Mouse (Mus musculus) urinary bladder, postnatal 4 days (tissue): ENCODE measurements around the gene Slbp.
A peak's percentile ranks its signal among the peaks of the same experiment; 100 is the strongest.

Experiments used
- DNase-seq, 2 experiments: peaks; one replicate each; pipeline ENCODE4 v3.0.0; 2021 to 2022; ENCODE audit warnings: low spot score in 2 of 2

Gene Slbp

DNA sequence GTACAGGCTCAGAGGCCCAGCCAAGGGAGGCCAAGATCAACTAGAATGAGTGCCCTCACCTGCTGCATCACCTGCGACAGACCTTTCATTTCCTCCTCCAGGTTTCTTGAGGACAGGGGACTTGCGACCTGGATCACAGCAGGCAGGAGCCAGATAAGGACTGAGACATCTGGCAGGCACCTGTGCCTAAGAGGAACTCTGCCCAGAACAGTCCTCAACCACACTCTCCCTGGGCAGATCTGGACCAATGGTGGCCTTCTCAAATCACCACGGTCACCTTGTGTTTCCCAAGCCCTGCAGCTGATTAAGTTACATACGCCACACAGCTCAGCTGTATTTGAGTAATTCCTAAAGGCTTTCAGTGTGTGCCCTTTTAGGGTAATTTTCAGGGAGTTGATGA is 21.8 kb downstream of the Slbp start:
- DNase-seq = no peak

DNA sequence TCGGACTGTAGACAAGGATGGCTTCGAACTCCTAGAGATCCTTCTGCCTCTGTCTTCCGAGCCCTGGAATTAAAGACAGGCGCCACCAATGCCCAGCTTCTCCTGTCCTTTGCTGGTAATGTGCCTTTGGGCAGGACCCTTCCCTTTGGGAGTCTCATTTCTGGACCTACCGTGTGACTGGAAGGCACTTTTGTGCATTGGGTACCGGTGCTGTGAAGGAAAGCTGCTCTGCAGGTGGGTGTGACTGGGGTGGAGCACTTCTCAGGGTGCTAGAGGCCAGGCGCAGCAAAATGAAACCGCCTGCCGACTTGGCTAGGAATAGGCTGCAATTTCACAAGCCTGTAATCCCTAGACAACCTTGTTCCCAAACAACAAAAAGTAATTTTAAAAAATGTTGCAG is 22.3 kb downstream of the Slbp start:
- no peak for DNase-seq

DNA sequence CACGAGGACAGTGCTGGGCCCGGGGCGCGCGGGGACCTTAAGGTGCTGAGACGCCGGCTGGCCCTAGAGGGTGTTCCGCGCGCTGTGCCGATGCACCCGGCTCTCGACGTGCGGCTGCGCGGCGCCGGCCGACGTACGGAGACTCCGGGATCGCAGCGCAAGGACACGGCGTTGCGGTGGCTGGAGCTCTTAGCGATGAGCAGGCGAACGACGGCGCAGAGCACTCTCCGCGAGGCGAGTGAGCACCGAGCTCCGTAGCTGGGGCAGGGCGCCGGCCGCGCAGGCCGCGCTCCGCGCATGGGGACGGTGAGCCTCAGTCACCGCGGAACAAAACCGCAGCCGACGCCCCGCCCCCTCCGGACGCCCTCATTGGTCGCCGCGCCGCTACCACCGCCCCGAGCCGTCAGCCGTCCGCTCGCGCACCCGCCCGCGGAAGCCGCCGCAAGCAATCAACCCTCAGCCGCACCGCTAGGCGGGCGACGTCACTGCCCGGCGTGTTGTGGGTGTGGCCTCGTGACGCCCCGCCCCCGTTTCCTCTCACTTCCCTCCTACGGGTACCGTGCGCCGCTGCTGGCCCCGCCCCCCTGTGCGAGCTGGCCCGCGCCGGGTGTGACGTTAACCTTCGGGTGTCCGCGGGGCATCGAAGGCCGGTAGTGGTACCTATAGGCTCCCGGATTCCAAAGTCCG is 22.9 kb downstream of the Slbp start, which contains the start of the genes Fam53a and Gm9903:
TSS of gene Fam53a (minus strand) at position 335 of the 687 bp plus-strand sequence.
TSS of gene Gm9903 (plus strand) at position 625 of the 687 bp plus-strand sequence.
- peak; percentile 99 to 100 for DNase-seq

DNA sequence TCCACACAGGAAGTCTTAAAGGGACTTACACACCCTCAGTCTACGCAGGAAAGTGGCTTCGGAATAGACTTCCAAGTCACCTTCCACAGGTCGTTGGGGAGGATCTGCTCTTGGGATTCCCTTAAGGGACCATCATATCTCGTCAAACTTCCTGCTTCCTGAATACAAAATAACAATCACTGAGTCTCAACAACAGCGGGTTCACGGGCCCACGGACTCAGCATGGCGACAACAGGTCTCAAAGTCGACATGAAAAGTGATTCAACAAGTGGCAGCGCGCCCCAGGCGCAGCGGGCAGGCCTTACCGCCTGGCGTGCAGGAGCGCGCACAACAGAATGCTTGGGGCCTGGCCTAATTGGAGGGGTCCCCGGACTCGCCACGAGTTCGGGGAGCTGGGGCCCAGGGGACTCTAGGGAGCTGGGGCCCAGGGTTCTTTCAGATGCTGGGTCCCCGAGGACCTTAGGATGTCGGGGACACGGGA is 23.5 kb downstream of the Slbp start:
- DNase-seq = peak in 1 of 2 experiments; percentile 29

DNA sequence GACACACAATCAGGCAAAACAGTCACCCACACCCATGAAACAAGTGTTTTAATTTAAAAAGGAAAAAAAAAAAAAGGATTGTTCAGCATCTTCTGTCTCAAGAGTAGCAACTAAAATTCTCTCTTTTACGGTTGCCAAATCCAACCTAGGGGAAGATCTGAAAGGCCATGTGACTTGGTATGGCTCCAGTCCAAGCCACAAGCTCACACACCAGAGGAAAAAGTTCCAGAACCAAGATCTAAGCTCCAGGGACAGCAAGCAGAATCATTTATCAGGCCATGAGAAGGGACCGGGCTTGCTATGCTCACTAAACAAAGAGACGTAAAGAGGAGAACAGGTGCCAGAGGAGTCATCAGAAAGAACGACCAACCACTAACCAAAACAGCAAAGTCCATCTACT is 24.4 kb downstream of the Slbp start:
- DNase-seq = no peak

DNA sequence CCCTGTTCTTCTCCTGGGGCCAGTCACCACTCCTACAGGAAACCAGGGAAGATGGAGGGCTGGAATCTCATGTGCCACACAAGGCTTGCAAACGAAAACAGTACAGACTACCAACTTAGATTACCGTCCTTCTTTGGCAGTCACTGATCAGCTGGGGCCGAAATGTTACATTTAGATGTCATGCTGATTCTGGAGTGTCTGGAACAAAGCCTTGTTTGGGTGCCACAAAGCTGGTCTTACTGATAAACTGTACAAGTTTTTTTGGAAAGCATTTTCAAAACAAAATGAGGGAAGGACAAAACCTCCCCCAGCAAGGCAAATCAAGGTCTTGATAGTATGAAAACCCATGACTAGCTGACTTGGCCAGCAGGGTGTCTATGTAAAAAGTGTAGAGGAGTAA is 28.6 kb downstream of the Slbp start:
- no peak for DNase-seq

DNA sequence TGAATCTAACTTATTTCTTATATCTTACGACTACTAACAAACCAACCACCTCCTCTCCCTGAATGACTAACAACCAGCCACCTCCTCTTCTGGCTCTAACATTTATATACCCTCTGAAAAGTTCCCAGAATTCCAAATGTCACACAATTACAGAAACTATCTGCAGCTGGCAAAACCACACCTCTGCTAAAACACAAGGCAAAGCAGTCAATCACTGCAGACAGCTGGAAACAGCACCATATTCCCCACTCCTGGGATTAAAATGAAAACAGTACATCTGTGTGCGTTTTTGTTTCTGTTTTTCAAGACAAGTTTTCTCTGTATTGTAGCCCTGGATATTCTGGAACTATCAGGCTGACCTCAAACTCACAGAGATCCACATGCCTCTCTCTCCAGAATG is 29.7 kb downstream of the Slbp start:
- no peak for DNase-seq

DNA sequence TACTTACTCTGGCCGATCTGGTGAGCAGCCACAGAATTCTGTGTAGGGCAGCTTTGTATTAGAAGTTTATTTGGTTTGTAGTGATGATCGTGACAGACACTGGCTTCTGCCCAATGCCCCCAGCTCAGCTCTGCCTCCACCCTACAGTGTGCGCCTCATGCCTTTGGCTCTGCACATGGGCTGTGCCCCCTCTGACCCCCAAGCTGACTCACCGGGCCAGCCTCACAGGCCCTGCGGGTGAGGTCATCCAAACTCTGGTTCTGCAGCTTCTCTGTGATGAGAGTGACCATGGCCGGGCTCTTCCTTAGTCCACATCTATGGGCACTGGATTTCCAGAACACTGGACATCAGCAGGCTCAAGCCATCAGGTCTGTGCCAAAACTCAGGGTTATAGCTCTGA is 38.0 kb downstream of the Slbp start:
- DNase-seq = no peak

DNA sequence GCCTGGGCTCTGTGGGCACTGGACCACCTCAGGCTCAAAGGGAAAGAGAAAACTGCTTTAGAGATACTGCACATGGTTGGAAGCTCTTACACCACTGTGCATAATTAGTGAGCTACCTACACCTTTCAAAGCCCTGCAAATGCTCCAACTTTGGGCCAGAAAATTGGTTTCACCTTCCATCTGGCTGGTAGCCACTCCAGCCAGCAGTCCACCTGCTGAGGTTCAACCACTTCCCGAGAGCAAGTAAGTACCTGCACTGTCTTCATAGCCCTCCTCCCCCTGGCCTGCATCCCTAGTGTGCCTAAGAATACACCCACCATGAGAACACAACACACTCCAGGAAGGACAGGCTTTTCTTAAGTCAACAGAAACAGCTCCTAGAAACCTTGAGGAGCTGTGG is 40.6 kb downstream of the Slbp start:
- no peak for DNase-seq

DNA sequence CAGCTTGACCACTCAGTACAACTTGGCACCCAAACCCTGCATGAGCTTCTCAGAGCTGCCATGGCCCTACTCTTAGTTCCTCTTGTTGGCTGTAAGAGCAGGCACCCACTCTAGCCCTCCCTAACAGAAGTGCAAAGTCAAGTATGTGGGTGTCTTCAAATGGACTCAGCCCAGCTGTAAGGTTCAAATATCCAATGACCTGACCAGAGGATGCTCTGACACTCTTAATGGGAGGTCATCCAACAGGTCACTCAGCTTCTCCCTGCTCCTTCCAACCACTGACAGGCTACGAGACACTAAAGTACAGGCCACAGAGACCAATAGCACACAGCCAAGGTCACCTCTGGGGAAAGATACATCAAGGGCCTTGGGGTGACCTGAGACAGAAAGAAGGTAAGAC is 43.1 kb downstream of the Slbp start:
- DNase-seq = no peak

DNA sequence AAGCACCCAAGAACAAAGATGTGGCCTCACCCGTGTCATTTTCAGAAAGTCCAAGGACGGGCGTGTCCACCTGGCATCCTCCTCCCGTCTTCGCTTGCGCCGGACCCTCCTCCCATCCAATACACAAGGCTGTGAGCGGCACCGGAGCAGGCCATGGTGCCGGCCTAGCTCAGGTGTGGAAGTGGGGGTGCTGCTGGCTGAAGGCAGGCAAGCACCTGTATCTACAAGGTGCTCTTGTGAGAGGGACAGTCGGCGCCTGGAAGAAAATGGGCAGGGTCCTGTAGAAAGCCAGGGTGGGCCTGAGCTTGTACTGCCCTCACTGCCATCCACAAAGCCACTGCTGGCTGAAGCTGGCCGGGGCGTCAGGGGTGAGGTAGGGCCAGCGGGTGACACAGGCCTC is 44.9 kb downstream of the Slbp start:
- DNase-seq = no peak

DNA sequence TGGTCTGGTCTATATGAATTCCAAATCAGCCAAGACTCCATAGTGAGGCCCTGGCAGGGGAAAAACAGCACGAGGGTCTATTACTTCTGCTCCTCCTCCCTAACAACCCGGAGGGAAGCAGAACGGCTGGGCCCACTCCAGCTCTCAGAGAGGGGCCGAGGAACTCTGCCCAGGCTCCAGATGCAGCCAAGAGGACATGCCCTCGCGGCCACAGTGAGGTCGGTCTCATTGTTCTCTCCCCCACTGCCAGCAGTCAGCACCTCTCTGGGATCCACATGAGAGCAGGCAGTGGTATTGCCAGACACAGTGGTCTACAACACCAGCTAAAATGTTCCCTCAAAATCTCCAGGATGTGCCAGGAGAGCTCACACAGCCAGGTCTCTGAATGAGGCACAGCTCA is 45.7 kb downstream of the Slbp start:
- no peak for DNase-seq

DNA sequence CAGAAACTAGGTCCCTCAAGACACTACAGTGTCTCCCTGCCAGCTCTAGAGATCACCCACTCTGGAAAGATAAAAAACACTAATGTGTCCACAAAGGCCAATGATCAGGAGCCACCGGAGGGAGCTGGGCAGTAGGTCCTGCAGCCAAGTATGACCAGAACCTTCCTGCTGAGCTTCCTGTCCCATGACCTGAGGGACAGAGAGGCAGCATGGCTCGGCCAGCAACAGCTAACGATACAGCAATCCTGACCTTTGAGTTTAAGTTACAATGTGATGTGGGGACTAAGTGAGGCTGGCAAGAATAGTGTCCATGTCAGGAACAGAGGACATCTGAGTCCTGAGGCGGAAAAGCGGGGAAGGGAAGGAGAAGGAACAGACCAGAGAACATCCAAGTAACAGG is 47.1 kb downstream of the Slbp start:
- no peak for DNase-seq

DNA sequence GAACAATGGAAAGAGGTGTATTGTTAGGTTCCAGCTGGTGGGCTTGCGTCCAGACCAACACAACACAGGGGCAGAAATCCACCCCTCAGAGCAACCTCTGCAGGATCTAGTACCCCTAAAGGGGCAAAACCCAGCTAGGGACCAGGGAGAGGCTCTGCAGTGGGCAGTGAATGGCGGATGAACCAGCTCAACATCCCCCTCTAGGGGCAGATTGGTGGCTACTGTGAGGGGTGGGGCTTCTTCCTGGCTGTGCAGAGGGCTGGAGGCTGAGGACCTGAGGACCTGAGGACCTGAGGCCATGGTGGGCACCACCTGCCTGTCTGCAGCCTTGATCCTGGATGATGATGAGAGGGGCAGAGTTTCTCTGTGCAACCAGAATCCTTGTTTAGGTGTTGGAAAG is 58.8 kb downstream of the Slbp start:
- no peak for DNase-seq

DNA sequence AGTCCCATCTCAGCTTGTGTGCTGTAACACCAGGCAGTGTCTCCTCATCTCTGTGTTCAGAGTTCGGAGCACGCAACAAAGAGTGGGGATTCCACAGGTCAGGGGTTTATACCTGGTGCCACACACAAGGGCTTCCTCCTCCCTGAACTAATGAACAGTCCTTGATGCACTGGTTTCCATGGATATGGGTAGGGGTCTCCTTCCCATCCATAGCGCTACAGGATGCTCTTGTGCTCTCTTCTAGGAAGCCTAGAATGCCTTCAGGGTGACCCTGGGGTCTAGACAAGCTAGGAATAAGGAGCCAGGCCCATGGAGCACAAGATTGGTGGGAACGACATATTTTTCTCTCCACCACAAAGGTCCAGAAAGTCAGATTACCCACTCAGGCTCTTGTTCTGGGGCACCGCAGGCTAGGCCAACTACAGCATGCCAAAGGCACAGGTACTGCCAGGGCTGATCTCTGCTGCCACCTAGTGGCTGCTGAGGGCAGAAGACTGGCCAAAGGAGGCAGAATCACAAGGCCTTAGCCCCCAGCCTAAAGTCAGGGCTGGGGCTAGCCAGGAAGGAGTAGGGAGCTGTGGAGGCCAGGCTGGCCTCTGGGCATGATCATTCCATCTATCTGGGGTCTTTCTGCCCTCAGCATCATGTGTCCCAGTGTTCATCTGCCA is 63.0 kb downstream of the Slbp start:
- DNase-seq = peak; percentile 50 to 74

DNA sequence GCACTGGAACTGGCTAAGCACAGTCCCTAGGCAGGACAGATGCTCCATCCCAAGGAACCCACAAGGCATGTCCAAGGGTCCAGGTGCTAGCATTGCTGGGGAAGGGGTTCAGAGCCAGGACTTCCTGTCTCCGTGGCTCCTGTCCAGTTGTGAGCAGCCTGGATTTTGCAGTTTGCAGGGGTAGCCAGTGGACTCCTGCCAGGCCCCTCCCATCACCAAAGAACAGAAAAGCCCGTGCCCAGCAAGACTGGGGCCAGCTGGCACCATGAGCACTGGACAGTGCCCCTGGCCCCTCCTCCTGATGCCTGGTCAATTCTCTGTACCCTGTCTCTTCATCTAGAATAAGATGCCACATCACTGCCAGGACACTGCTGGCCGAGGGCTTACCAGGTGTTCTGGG is 64.3 kb downstream of the Slbp start:
- no peak for DNase-seq

DNA sequence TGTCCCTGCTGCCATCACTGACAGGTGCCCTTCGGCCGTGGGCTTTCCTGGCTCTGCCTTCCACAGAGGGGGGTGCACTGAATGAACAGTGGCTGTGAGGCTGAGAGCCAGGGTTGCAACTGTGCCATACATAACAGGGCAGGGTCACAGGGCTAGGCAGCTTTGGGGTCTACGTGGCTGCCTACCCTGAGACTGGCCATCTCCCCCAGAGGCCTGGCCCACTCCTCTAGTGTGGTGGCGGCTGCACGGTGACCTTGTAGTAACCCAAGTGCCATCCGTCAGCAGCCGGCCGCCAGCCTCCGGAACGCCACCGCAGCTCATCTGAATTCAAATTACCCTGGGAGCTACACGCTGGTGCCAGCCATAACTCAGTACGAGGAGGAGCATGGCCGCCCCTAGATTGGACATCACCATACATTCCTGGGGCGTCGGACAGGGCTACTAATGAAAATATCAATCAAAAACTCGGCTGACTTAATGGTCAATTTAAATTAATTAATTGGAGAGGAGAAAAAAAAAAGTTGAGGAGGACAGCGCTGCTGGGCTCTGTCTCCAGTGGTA is 64.8 kb downstream of the Slbp start:
- DNase-seq = no peak
